Mouse (Mus musculus) embryonic facial prominence, embryonic 15.5 days (tissue): ENCODE results near the gene Psmd4. TPM values are rescaled to one million over a fixed set of nuclear protein-coding genes. Genes with fewer than 3 reads are reported as not detected.
"Not testable (repeated sequence)": the region's sequence is repeated elsewhere in the genome, so short reads cannot be mapped to it uniquely, and the experiment has no call there.

Experiments
- ATAC-seq: fragments of 200-750 bp; cut with Nextera tagmentation; 2 replicates; pipeline ENCODE4 v1.8.0; 2017; ENCODE audit warnings: low read depth, moderate TSS enrichment; ENCODE audit not compliant: insufficient number of reproducible peaks, low FRiP score, low TSS enrichment
- H3K27ac ChIP-seq: fragments of 300-500 bp; sonication (generic); replicated peaks from 2 replicates; pipeline ENCODE4 v1.5.1; 2015; ENCODE audit warnings: mild to moderate bottlenecking, inconsistent platforms
- H3K27me3 ChIP-seq: fragments of 300-500 bp; sonication (generic); 2 replicates; pipeline ENCODE4 v1.6.1; 2015; ENCODE audit warnings: inconsistent platforms
- H3K36me3 ChIP-seq: fragments of 300-500 bp; sonication (generic); 2 replicates; pipeline ENCODE4 v1.6.1; 2015; ENCODE audit warnings: mild to moderate bottlenecking, inconsistent platforms
- H3K4me1 ChIP-seq: fragments of 300-500 bp; sonication (generic); 2 replicates; pipeline ENCODE4 v1.6.1; 2015; ENCODE audit warnings: inconsistent platforms
- H3K4me2 ChIP-seq: fragments of 300-500 bp; sonication (generic); replicated peaks from 2 replicates; pipeline ENCODE4 v1.6.1; 2015; ENCODE audit warnings: mild to moderate bottlenecking, inconsistent platforms
- H3K4me3 ChIP-seq: fragments of 300-500 bp; sonication (generic); replicated peaks from 2 replicates; pipeline ENCODE4 v1.5.1; 2015; ENCODE audit warnings: mild to moderate bottlenecking, inconsistent platforms
- H3K9ac ChIP-seq: fragments of 300-500 bp; sonication (generic); 2 replicates; pipeline ENCODE4 v1.6.1; 2015; ENCODE audit warnings: inconsistent platforms
- H3K9me3 ChIP-seq: fragments of 300-500 bp; sonication (generic); replicated peaks from 2 replicates; pipeline ENCODE4 v1.6.1; 2016; ENCODE audit warnings: inconsistent platforms
- WGBS: fragments of 180-500 bp; shearing (Covaris S2); methylation state at CpG from one replicate; pipeline ENCODE4 v1.1.7; 2015; 5-methylcytosine and 5-hydroxymethylcytosine counted together
- polyA plus RNA-seq: library from polyadenylated mRNA; unstranded; fragments of >200 nt; fragmentation: Nextera tagmentation; extraction: Ambion mirVana; gene quantifications from 2 replicates; pipeline ENCODE4 v1.2.1, GENCODE M21; 2015

The Psmd4 gene
- polyA plus RNA-seq, 1 experiment from 2014 or later, result 265 TPM

DNA sequence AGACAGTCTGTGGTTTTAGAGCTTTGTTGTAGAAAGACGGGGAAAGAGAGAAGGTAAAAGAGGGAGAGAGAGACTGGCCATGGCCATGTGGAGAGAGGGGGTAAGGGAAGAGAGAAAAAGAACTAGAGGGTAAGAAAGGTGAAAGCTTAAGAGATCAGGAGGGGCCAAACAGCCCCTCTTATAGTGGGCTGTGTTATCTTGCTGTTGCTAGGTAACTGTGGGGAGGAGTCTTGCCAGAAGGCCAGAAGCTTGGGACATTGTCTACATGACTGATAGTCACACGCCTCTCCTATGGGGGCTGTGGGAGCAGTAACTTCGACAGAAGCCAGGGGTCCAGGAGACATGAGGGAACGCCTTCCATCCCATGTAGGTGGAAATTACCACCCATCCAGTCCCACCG is 17.2 kb downstream of the Psmd4 start:
- Histone ChIP-seq H3K4me1 (peaks cover 9% of the 10 kb centered on the region; the same call in 1 of the 2 replicates), H3K9me3 (no peaks in the 10 kb centered on the region), H3K36me3 (0 out of 2 replicates have a peak, but pooled peaks cover 2% of the 10 kb centered on the region), H3K9ac (no peak overlapping the region), H3K27me3 (no peaks in the 10 kb centered on the region), H3K4me3 (no peak overlapping the region), H3K27ac (no peak overlapping the region), H3K4me2 (no peak overlapping the region)
- WGBS, result 56% methylated on average over 5 of the region's 5 CpGs
- ATAC-seq, result no peak

DNA sequence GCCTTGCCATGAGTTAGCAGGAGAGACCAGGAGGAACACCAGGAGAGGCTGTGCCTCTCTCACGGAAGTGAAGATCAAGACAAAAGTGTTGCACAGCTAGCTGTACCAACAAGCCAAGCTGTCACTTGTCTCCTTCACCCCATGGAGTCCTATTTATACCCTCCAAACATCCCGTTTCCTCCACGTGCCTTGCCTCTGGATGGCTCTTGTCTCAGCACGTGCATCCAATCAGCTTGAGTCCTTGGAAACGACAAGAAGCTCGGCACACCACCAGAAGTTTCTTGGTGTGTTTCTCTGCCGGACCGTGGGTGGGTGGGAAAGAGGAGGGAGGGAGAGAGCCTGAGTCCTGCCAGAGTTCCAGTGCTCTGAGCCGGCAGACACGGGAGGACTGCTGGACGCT is 17.9 kb downstream of the Psmd4 start:
- Histone ChIP-seq H3K4me2 (no peak overlapping the region), H3K27ac (no peak overlapping the region), H3K9me3 (no peaks in the 10 kb centered on the region), H3K27me3 (no peaks in the 10 kb centered on the region), H3K4me1 (peaks cover 9% of the 10 kb centered on the region; the same call in 1 of the 2 replicates), H3K9ac (no peak overlapping the region), H3K4me3 (no peak overlapping the region), H3K36me3 (no peaks in the 10 kb centered on the region)
- ATAC-seq, result 0 out of 2 replicates have a peak, but pooled peaks have one; percentile 16
- 25% methylated on average over 11 of the region's 11 CpGs for WGBS

DNA sequence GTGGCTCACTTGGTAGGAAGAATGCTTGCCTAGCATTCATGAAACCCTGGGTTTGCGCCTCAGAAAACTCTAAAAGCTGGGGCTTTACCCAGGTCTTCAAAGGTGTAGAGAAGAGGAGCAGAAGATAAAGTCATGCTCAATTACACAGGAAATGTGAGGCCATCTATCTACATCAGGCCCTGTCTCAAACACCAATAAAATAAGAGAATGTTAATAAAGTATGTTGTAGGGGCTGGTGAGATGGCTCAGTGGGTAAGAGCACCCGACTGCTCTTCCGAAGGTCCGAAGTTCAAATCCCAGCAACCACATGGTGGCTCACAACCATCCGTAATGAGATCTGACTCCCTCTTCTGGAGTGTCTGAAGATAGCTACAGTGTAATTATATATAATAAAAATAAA is 21.5 kb downstream of the Psmd4 start:
- ATAC-seq, H3K36me3 ChIP-seq, H3K27ac ChIP-seq, H3K9me3 ChIP-seq, H3K9ac ChIP-seq, H3K4me3 ChIP-seq, H3K4me1 ChIP-seq, H3K27me3 ChIP-seq, H3K4me2 ChIP-seq: not testable (repeated sequence)
- WGBS, result 93% methylated on average over 5 of the region's 5 CpGs

DNA sequence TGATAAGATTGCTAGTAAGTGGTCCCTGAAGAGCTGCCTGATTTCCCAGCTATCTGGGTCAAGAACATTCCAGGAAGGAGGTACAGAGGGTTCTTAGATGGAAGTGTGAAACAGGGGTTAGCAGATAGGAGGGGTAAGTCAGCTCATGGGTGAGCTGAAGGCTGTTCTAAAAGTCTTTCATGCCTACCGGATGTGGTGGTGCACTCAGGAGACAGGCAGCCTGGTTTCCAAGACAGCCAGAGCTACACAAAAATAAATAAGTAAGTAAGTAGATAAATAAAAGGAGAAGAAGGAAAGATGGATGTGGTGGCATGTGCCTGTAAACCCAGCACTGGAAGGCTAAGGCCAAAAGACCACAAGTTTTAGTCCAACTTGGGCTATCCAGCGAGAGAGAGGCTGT is 23.7 kb downstream of the Psmd4 start:
- H3K4me1 ChIP-seq, result peaks cover 15% of the 10 kb centered on the region
- H3K4me3 ChIP-seq, result no peak overlapping the region
- 79% methylated on average over 2 of the region's 2 CpGs for WGBS
- no peak overlapping the region for H3K4me2 ChIP-seq
- H3K36me3 ChIP-seq, result no peaks in the 10 kb centered on the region
- ATAC-seq, result no peak
- no peak overlapping the region for H3K27ac ChIP-seq
- no peaks in the 10 kb centered on the region for H3K9me3 ChIP-seq
- H3K27me3 ChIP-seq, result no peaks in the 10 kb centered on the region
- H3K9ac ChIP-seq, result no peak overlapping the region

- H3K27me3 ChIP-seq, result no peaks in the 10 kb centered on the region
- peak overlapping the region; percentile 96 for H3K27ac ChIP-seq
- H3K9me3 ChIP-seq, result no peaks in the 10 kb centered on the region
- peak overlapping the region; percentile 89 for H3K4me3 ChIP-seq
- WGBS, result 3% methylated on average over 21 of the region's 21 CpGs
- H3K4me1 ChIP-seq, result peaks cover 25% of the 10 kb centered on the region
- H3K9ac ChIP-seq, result peak overlapping the region; percentile 21
- peak overlapping the region; percentile 68 for H3K4me2 ChIP-seq
- no peak for ATAC-seq
- H3K36me3 ChIP-seq, result peaks cover 9% of the 10 kb centered on the region
Measured at GRCm38 (mm10) chr3:95016532-95017056, 25.8 kb downstream of the Psmd4 start.

- peaks cover 15% of the 10 kb centered on the region for H3K36me3 ChIP-seq
- H3K27me3 ChIP-seq, result no peaks in the 10 kb centered on the region
- H3K4me3 ChIP-seq, result peak overlapping the region; percentile 89
- peak; percentile 71 for ATAC-seq
- H3K4me1 ChIP-seq, result peaks cover 25% of the 10 kb centered on the region
- no peaks in the 10 kb centered on the region for H3K9me3 ChIP-seq
- peak overlapping the region; percentile 21 for H3K9ac ChIP-seq
- under 1% methylated on average over 40 of the region's 40 CpGs for WGBS
- peak overlapping the region; percentile 68 for H3K4me2 ChIP-seq
- H3K27ac ChIP-seq, result peak overlapping the region; percentile 96
Measured at GRCm38 (mm10) chr3:95015891-95016531, 26.4 kb downstream of the Psmd4 start.

GRCm38 (mm10) chr3:95015337-95015872 is 27.0 kb downstream of the Psmd4 start, which contains the start of gene Zfp687:
TSS of gene Zfp687 (minus strand) at chr3:95015448.
- ATAC-seq, result peak; percentile 99
- H3K27me3 ChIP-seq, result no peaks in the 10 kb centered on the region
- peaks cover 25% of the 10 kb centered on the region for H3K4me1 ChIP-seq
- H3K9ac ChIP-seq, result peak within 1 kb of the TSS; percentile 69
- H3K4me2 ChIP-seq, result peak within 1 kb of the TSS; percentile 68
- H3K9me3 ChIP-seq, result no peaks in the 10 kb centered on the region
- H3K36me3 ChIP-seq, result peaks cover 21% of the 10 kb centered on the region
- H3K4me3 ChIP-seq, result peak within 1 kb of the TSS; percentile 89
- under 1% methylated on average over 36 of the region's 37 CpGs for WGBS
- peak within 1 kb of the TSS; percentile 96 for H3K27ac ChIP-seq

- H3K36me3 ChIP-seq, result peaks cover 29% of the 10 kb centered on the region
- H3K4me2 ChIP-seq, result peak overlapping the region; percentile 68
- H3K9me3 ChIP-seq, result no peaks in the 10 kb centered on the region
- H3K4me1 ChIP-seq, result peaks cover 25% of the 10 kb centered on the region
- H3K9ac ChIP-seq, result peak overlapping the region; percentile 69
- no peak for ATAC-seq
- H3K27ac ChIP-seq, result peak overlapping the region; percentile 96
- no peaks in the 10 kb centered on the region for H3K27me3 ChIP-seq
- H3K4me3 ChIP-seq, result peak overlapping the region; percentile 89
- WGBS, result under 1% methylated on average over 44 of the region's 44 CpGs
Measured at GRCm38 (mm10) chr3:95014428-95015151, 27.8 kb downstream of the Psmd4 start.

- Histone ChIP-seq H3K4me3 (peak overlapping the region; percentile 89), H3K27me3 (no peaks in the 10 kb centered on the region), H3K9ac (peak overlapping the region; percentile 69), H3K4me1 (peaks cover 25% of the 10 kb centered on the region), H3K27ac (peak overlapping the region; percentile 41; the same call in 1 of the 2 replicates), H3K4me2 (peak overlapping the region; percentile 68), H3K36me3 (peaks cover 36% of the 10 kb centered on the region), H3K9me3 (no peaks in the 10 kb centered on the region)
- WGBS, result 15% methylated on average over 13 of the region's 13 CpGs
- no peak for ATAC-seq
Measured at GRCm38 (mm10) chr3:95013699-95014427, 28.6 kb downstream of the Psmd4 start.

GRCm38 (mm10) chr3:95012982-95013381 is 29.4 kb downstream of the Psmd4 start:
- H3K36me3 ChIP-seq, result peaks cover 45% of the 10 kb centered on the region
- no peaks in the 10 kb centered on the region for H3K27me3 ChIP-seq
- no peak overlapping the region for H3K27ac ChIP-seq
- ATAC-seq, result no peak
- 73% methylated on average over 3 of the region's 3 CpGs for WGBS
- peaks cover 25% of the 10 kb centered on the region for H3K4me1 ChIP-seq
- H3K4me2 ChIP-seq, result peak overlapping the region; percentile 68; the same call in 1 of the 2 replicates
- 0 out of 2 replicates have a peak overlapping the region, but pooled peaks have one; percentile 89 for H3K4me3 ChIP-seq
- H3K9me3 ChIP-seq, result no peaks in the 10 kb centered on the region
- no peak overlapping the region for H3K9ac ChIP-seq
